Mouse (Mus musculus): ENCODE measurements around the gene Agfg2. TPM values are rescaled to one million over a fixed set of nuclear protein-coding genes. Genes with fewer than 3 reads are reported as not detected.
"Not testable (repeated sequence)": the region's sequence is repeated elsewhere in the genome, so short reads cannot be mapped to it uniquely, and the experiment has no call there.

The Agfg2 gene
- total RNA-seq (2021) = 10 to 100 TPM; 61.8 to 63.9 TPM

- DNase-seq (ENCODE audit: extremely low spot score in 1 of 2, low spot score in 1 of 2) = peak; percentile 80 to 92
Observed at GRCm38 (mm10) chr5:137684294-137685123, at the start of gene Agfg2. Agfg2 (minus strand) TSS chr5:137684726.

GRCm38 (mm10) chr5:137733638-137734288 lies 49.2 kb upstream of the Agfg2 start:
- peak in 1 of 2 experiments; percentile 46 for DNase-seq (ENCODE audit: extremely low spot score in 1 of 2, low spot score in 1 of 2)

DNA sequence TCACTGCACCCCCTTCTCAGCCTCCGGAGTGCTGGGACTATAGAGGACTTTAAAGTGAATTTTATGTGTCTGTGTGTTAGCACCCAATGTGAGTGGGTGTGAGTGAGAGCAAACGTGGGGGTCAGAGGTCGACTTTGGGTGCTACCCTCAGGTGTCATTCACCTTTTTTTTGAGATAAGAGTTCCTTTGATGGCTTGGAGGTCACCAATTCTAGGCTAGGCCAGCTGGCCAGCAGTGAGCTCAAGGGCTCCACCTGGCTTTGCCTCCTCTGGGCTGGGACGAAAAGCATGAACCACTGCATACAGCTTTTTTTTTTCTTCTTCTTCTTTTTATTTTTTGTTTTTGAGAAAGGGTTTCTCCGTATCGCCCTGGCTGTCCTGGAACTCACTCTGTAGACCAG lies 42.2 kb upstream of the Agfg2 start:
- DNase-seq (ENCODE audit: extremely low spot score in 1 of 2, low spot score in 1 of 2) = no peak

DNA sequence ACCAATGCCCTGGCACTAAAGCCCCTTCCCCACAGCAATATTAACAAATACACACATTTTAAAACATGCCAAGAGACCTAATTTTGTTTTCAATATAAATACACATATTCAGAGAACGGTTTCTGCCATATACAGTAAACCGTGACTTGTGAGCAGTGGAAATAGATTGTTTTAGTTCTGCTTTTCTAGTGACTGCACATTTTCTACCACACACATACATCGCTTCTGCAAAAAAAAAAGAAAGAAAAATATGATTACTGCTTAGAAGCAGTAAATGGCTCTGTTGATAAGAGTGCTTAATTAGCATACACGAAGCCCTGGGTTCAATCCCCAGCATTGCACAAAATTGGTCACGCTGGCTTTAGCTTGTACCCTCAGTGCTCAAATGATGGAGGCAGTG lies 39.3 kb upstream of the Agfg2 start:
- DNase-seq (ENCODE audit: extremely low spot score in 1 of 2, low spot score in 1 of 2) = no peak

DNA sequence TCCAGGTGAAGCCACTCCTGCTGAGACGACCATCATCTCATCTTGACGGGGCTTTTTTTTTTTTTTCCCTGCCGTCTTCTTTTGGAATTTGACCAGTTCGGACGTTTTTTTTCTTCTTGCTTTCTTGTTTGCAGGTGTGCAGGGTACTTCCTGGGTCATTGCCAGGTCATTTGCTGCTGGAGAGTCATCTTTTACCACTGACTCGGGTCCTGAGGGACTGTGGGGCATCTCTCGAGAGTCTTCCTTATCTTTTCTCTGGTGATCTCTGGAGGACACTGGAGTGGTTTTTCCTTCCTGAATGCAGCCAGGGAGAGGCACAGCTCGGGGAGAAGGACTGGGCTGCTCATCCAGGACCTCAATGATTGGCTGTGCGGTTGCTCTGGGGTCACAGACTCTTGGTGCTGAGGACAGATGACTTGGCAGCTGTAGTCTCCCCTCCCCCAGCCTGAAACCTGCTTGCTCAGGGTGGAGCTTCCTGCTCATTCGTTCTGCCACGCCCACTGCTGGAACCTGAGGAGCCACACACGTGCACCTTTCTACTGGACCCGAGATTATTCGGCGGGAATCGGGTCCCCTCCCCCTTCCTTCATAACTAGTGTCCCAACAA lies 36.1 kb upstream of the Agfg2 start:
- DNase-seq (ENCODE audit: extremely low spot score in 1 of 2, low spot score in 1 of 2) = not testable (repeated sequence)

DNA sequence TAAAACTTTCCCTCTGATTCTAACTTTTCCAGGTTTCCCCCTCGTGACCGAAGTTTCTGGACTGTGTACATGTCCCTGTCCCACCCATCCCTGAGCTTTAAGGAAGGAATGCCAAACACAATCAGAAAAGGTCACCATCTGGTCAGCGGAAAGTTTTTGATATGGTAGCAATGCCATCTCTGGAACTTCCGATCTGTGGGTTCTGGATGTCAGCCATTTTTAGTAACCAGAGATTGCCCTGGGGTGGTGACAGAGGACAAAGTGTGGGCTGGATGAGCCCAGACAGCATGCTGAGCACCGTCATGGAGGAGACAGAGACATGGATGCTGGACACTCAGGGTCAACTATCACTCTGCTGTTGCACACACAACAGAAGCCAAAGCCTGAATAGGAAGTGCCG lies 34.6 kb upstream of the Agfg2 start:
- no peak for DNase-seq (ENCODE audit: extremely low spot score in 1 of 2, low spot score in 1 of 2)

DNA sequence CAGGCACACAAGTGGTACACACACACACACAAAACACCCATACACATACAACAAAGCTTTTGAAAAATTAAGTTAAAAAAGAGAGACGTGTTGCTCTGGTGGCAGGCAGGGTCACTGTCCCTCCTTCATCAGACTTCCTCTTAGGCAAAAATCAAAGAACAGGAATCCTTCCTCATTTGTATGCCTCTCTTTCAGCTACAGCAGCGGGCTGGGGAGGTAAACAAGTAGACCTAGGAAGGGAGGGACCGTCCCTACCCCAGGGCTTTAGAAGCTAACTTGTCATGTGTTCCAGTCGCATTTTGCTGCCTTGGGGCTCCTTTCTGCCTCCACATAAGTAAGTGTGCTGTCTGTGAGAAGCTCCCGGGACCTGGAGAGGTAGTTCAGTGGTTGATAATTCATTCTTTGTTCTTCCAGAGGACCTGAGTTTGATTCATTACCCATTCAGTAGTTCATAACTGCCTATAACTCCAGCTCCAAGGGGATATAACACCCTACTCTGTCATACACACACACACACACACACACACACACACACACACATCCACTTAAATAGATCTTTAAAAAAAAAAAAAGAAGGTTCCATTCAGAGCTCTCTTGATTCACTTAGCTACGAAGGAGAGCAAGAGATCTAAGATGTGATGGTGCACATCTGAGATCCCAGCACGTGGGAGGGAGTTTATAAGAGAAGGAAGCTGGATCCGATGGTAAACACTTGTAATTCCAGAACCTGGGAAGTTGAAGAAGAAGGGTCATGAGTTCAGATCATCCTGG lies 33.7 kb upstream of the Agfg2 start:
- no peak for DNase-seq (ENCODE audit: extremely low spot score in 1 of 2, low spot score in 1 of 2)

DNA sequence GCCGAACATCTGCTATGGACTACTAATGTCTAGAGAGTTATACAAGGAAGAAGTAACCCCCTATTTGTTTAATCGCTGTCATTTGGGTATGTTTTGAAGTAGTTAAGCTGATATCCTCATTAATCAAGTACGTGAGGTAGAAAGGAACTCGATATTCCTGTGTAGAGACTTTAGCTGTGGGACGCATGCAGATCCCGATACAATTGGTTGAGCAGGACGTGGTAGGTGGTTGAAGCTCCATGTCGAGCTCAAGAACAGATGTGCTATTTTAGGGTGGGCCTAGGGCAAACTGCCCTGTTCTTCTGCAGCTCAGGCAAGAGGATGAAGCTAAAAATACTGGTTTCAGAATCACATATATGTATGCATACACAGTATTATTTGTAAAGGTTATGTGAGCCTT lies 31.2 kb upstream of the Agfg2 start:
- no peak for DNase-seq (ENCODE audit: extremely low spot score in 1 of 2, low spot score in 1 of 2)

GRCm38 (mm10) chr5:137713454-137713853 lies 28.9 kb upstream of the Agfg2 start:
- DNase-seq (ENCODE audit: extremely low spot score in 1 of 2, low spot score in 1 of 2) = no peak

GRCm38 (mm10) chr5:137706913-137707633 lies 22.5 kb upstream of the Agfg2 start:
- DNase-seq (ENCODE audit: extremely low spot score in 1 of 2, low spot score in 1 of 2) = peak in 1 of 2 experiments; percentile 31

GRCm38 (mm10) chr5:137705242-137705641 lies 20.7 kb upstream of the Agfg2 start:
- no peak for DNase-seq (ENCODE audit: extremely low spot score in 1 of 2, low spot score in 1 of 2)

DNA sequence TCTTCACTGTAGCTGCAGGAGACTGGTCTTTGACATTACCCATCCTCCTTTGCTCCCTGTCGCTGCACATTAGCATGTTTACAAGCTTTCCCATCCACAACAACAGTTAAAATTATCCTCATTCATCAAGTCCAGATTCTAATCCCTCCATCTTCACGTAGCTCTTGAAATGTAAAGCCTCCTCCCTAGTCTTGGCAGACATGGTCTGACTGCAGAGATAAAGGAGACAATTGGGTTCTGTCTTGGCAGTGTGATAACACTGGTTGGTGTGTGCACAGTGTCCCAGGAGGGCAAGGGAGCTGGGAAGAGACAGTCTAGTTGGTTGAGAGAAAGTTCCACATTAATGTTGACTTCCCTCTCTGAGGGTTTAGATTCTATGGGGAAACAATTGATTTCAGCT lies 15.3 kb upstream of the Agfg2 start:
- DNase-seq (ENCODE audit: extremely low spot score in 1 of 2, low spot score in 1 of 2) = no peak

DNA sequence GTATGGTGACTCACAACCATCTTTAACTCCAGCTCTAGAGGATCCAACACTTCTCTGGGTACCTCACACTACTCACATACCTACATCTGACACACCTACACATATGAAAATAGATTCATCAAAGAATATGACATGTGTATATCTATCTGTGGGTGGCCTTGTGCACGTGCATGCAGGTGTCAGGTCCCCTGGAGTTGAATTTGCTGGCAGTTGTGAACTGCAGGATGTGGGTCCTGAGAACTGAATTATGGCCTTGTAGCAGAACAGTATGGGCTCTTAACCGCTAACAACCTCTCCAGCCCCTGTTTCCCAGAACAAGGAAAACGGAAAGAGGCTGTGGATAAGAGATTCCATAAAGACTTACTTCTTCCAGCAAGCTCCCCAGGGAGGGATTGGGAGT lies 14.6 kb upstream of the Agfg2 start:
- no peak for DNase-seq (ENCODE audit: extremely low spot score in 1 of 2, low spot score in 1 of 2)

GRCm38 (mm10) chr5:137695930-137696329 lies 11.4 kb upstream of the Agfg2 start:
- no peak for DNase-seq (ENCODE audit: extremely low spot score in 1 of 2, low spot score in 1 of 2)

GRCm38 (mm10) chr5:137694796-137695195 lies 10.3 kb upstream of the Agfg2 start:
- no peak for DNase-seq (ENCODE audit: extremely low spot score in 1 of 2, low spot score in 1 of 2)

DNA sequence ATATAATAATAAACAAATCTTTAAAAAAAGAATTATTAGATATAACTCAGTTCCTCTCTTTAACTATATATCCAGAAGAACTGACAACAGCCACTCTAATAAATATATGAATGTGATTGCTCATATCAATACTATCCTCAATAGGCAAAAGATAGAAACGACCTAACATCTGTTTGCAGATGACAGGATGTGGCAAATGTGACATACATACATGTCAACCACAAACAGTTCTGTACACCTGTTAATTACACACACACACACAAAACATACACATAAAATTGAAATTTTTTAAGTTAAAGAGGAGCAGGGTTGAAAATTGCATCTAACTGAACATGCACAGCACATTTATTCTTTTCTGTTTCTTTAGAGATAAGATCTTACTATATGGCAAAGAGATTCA lies 7.4 kb upstream of the Agfg2 start:
- no peak for DNase-seq (ENCODE audit: extremely low spot score in 1 of 2, low spot score in 1 of 2)

GRCm38 (mm10) chr5:137690531-137690930 lies 6.0 kb upstream of the Agfg2 start:
- DNase-seq (ENCODE audit: extremely low spot score in 1 of 2, low spot score in 1 of 2) = no peak

- DNase-seq (ENCODE audit: extremely low spot score in 1 of 2, low spot score in 1 of 2) = no peak
Observed at GRCm38 (mm10) chr5:137689974-137690373, 5.4 kb upstream of the Agfg2 start.

- no peak for DNase-seq (ENCODE audit: extremely low spot score in 1 of 2, low spot score in 1 of 2)
Observed at GRCm38 (mm10) chr5:137686127-137686790, 1.7 kb upstream of the Agfg2 start.

DNA sequence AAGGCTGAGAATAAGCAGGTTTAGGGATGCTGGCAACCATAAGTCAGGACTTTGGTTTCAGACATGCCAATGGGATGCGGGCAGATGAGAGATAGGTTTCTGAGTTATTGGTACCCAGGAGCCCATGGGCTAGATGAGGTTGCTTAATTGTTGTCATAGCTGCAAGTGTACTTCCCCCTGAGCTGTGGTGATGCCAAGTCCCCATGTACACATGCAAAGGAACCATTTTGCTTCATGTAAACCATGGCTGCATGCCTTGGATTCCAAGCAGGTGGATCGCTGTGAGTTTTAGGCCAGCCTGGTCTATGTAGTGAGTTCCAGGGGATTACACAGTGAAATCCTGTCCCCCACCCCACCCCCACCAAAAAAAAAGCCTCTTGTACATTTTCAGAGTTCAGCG lies 1.1 kb upstream of the Agfg2 start:
- DNase-seq (ENCODE audit: extremely low spot score in 1 of 2, low spot score in 1 of 2) = no peak
